Mouse (Mus musculus) myocyte (in vitro differentiated cells): ENCODE data around the gene Sptssa. TPM values are rescaled to one million over a fixed set of nuclear protein-coding genes. Genes with fewer than 3 reads are reported as not detected.

Source experiments
- H3K27me3 ChIP-seq: one replicate; pipeline ENCODE4 v1.6.1; 2011; ENCODE audit not compliant: control insufficient read depth, insufficient read depth, insufficient read length
- H3K36me3 ChIP-seq: one replicate; pipeline ENCODE4 v1.6.1; 2011; ENCODE audit not compliant: control insufficient read depth, insufficient read depth
- H3K4me2 ChIP-seq: one replicate; pipeline ENCODE4 v1.6.1; 2011; ENCODE audit warnings: low read depth, control low read depth
- H3K4me3 ChIP-seq: one replicate; pipeline ENCODE4 v1.5.1; 2011; ENCODE audit warnings: mild to moderate bottlenecking, control low read depth, moderate library complexity
- H3K79me2 ChIP-seq: one replicate; pipeline ENCODE4 v1.6.1; 2011; ENCODE audit not compliant: control insufficient read depth, insufficient read depth
- H3ac ChIP-seq: one replicate; pipeline ENCODE4 v1.6.1; 2011; ENCODE audit not compliant: control insufficient read depth, insufficient read length
- CEBPB ChIP-seq: IDR thresholded peaks from 2 replicates; pipeline ENCODE4 v1.6.1; 2011; ENCODE audit warnings: mild to moderate bottlenecking, moderate library complexity; ENCODE audit not compliant: poor library complexity, insufficient read depth, severe bottlenecking
- E2F4 ChIP-seq: IDR thresholded peaks from one replicate; pipeline ENCODE4 v1.6.1; 2011; ENCODE audit warnings: mild to moderate bottlenecking, control low read depth, moderate library complexity; ENCODE audit not compliant: insufficient read depth
- MAX ChIP-seq: IDR thresholded peaks from one replicate; pipeline ENCODE4 v1.6.1; 2011; ENCODE audit warnings: low read depth, mild to moderate bottlenecking, control low read depth
- MYOD1 ChIP-seq, 3 experiments: IDR thresholded peaks; one replicate each; pipeline ENCODE4 v1.6.1; 2011; ENCODE audit warnings: control low read depth in 2 of 3, low read depth in 2 of 3, mild to moderate bottlenecking in 2 of 3, moderate library complexity in 1 of 3; ENCODE audit not compliant: insufficient read length in 2 of 3, control insufficient read depth in 1 of 3
- MYOG ChIP-seq, 3 experiments: IDR thresholded peaks; one replicate each; pipeline ENCODE4 v1.6.1; 2011; ENCODE audit warnings: control low read depth in 2 of 3, low read depth in 2 of 3, mild to moderate bottlenecking in 2 of 3; ENCODE audit not compliant: insufficient read length in 2 of 3, control insufficient read depth in 1 of 3, insufficient read depth in 1 of 3
- POLR2A ChIP-seq: IDR thresholded peaks from one replicate; pipeline ENCODE4 v1.6.1; 2011; ENCODE audit warnings: low read depth, mild to moderate bottlenecking, control low read depth, moderate library complexity; ENCODE audit not compliant: insufficient read length
- POLR2AphosphoS2 ChIP-seq: IDR thresholded peaks from one replicate; pipeline ENCODE4 v1.6.1; 2011; ENCODE audit warnings: low read depth, control low read depth; ENCODE audit not compliant: insufficient read length
- REST ChIP-seq: IDR thresholded peaks from one replicate; pipeline ENCODE4 v1.6.1; 2011; ENCODE audit warnings: mild to moderate bottlenecking, control low read depth, moderate library complexity; ENCODE audit not compliant: insufficient read depth, insufficient read length
- SRF ChIP-seq: IDR thresholded peaks from one replicate; pipeline ENCODE4 v1.6.1; 2011; ENCODE audit warnings: low read depth; ENCODE audit not compliant: control insufficient read depth, insufficient read length
- TCF12 ChIP-seq: IDR thresholded peaks from one replicate; pipeline ENCODE4 v1.6.1; 2011; ENCODE audit warnings: mild to moderate bottlenecking, control low read depth; ENCODE audit not compliant: poor library complexity, insufficient read depth, severe bottlenecking
- TCF3 ChIP-seq: IDR thresholded peaks from one replicate; pipeline ENCODE4 v1.6.1; 2011; ENCODE audit warnings: low read depth, control low read depth; ENCODE audit not compliant: insufficient read length
- USF1 ChIP-seq: IDR thresholded peaks from one replicate; pipeline ENCODE4 v1.6.1; 2011; ENCODE audit warnings: low read depth, mild to moderate bottlenecking, control low read depth, moderate library complexity
- polyA plus RNA-seq: library from polyadenylated mRNA; unstranded; fragments of >200 nt; fragmentation: generic; extraction: Trizol; gene quantifications from one replicate; pipeline ENCODE4 v1.2.1, GENCODE M21; 2012; ENCODE audit warnings: missing spikeins

The Sptssa gene
- polyA plus RNA-seq, 1 experiment: 27.1 TPM

DNA sequence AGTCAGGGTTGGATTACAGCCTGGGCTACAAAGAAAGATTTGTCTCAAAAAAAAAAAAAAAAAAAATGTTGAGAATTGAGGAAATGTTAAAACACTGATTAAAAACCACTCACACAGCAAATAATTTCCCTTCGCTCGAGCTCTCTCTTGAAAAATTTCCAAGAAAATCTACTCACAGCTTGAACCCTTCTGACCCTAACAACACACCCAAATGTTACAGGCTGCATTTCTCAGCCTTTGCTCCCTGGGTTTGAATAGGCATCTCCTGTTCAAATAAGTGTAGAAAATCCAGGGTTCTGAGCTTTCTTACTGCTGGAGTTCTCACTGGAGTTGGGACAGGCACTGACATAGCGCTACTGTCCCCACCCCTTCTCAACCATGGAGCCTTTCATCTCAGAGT, 51.2 kb downstream of the Sptssa start:
- Histone ChIP-seq H3K79me2 (no peaks in the 10 kb centered on the region), H3K27me3 (no peaks in the 10 kb centered on the region), H3K36me3 (no peaks in the 10 kb centered on the region), H3ac (no peak overlapping the region), H3K4me3 (no peak overlapping the region), H3K4me2 (no peak overlapping the region)
- TF ChIP-seq REST: no peak
- TF ChIP-seq TCF12: no peak
- TF ChIP-seq MYOG (IDR thresholded peaks at IDR 0.05; ENCODE audit: control insufficient read depth in 1 of 3, insufficient read depth in 1 of 3, insufficient read length in 2 of 3, low read depth in 2 of 3): no peak
- TF ChIP-seq USF1: no peak
- TF ChIP-seq SRF: no peak
- TF ChIP-seq POLR2AphosphoS2: no peak
- TF ChIP-seq POLR2A: no peak
- no peak for TF ChIP-seq TCF3
- TF ChIP-seq CEBPB: no peak
- no peak for TF ChIP-seq MAX
- TF ChIP-seq MYOD1 (IDR thresholded peaks at IDR 0.05; ENCODE audit: control insufficient read depth in 1 of 3, insufficient read length in 2 of 3, low read depth in 2 of 3): no peak
- no peak for TF ChIP-seq E2F4

DNA sequence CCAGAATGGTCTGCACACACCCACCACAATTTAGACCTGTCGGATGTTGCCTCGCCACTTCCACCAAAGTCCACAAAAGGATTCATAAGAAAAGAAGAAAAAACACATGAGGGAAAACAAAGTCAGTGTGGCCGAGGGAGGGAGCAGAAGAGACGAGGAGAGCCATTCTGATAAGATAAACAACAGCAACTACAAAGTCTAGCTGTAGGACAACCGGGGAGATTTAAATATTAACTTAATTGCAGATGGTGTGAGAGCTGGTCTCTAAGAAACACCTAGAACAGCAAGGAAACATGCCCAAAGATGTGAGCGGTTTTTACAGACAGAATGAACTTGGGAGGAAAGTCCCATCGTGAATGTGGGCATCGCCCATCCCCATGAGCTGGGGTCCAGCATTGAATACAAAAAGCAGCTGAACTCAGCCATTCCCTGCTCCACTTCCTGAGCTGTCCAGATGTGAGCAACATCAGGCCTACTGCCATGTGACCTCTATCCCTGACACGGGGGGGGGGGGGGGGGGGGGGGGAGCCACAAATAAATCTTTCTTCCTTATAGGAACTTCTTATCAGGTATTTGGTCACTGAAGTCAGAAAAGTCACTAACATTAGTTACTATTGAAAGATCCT, 52.7 kb downstream of the Sptssa start:
- Histone ChIP-seq H3ac (no peak overlapping the region), H3K4me3 (no peak overlapping the region), H3K27me3 (no peaks in the 10 kb centered on the region), H3K79me2 (no peaks in the 10 kb centered on the region), H3K36me3 (no peaks in the 10 kb centered on the region), H3K4me2 (no peak overlapping the region)
- no peak for TF ChIP-seq REST
- TF ChIP-seq MYOG (IDR thresholded peaks at IDR 0.05; ENCODE audit: control insufficient read depth in 1 of 3, insufficient read depth in 1 of 3, insufficient read length in 2 of 3, low read depth in 2 of 3): no peak
- no peak for TF ChIP-seq POLR2AphosphoS2
- no peak for TF ChIP-seq TCF3
- no peak for TF ChIP-seq MYOD1 (IDR thresholded peaks at IDR 0.05; ENCODE audit: control insufficient read depth in 1 of 3, insufficient read length in 2 of 3, low read depth in 2 of 3)
- TF ChIP-seq CEBPB: no peak
- no peak for TF ChIP-seq TCF12
- TF ChIP-seq POLR2A: no peak
- no peak for TF ChIP-seq E2F4
- no peak for TF ChIP-seq SRF
- TF ChIP-seq MAX: no peak
- TF ChIP-seq USF1: no peak

DNA sequence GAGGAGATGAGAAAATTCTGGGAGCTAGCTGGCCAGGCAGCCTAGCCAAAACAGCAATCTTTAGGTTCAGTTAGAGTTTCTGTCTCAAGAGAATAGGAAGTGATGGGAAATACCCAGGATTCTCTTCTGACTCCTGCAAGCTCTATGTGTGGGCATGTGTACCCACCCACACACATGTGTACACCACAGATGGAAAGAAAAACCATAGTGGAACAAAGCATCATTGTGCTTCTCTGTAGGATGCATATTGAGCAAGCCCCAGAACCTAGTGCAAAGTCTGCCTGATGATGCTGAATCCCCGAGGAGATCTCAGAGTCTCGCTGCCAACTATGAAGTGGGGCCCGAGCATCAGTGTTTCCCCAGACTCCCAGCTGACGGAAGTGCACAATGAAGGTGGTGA, 55.9 kb downstream of the Sptssa start:
- H3K79me2 ChIP-seq: no peaks in the 10 kb centered on the region
- no peak overlapping the region for H3K4me3 ChIP-seq
- no peaks in the 10 kb centered on the region for H3K36me3 ChIP-seq
- no peak overlapping the region for H3K4me2 ChIP-seq
- H3K27me3 ChIP-seq: no peaks in the 10 kb centered on the region
- no peak overlapping the region for H3ac ChIP-seq
- TF ChIP-seq MAX (no peak), SRF (no peak), TCF12 (no peak), TCF3 (no peak), CEBPB (no peak), E2F4 (no peak), USF1 (no peak), MYOG (IDR thresholded peaks at IDR 0.05; ENCODE audit: control insufficient read depth in 1 of 3, insufficient read depth in 1 of 3, insufficient read length in 2 of 3, low read depth in 2 of 3) (no peak), MYOD1 (IDR thresholded peaks at IDR 0.05; ENCODE audit: control insufficient read depth in 1 of 3, insufficient read length in 2 of 3, low read depth in 2 of 3) (no peak), POLR2A (no peak), REST (no peak), POLR2AphosphoS2 (no peak)

DNA sequence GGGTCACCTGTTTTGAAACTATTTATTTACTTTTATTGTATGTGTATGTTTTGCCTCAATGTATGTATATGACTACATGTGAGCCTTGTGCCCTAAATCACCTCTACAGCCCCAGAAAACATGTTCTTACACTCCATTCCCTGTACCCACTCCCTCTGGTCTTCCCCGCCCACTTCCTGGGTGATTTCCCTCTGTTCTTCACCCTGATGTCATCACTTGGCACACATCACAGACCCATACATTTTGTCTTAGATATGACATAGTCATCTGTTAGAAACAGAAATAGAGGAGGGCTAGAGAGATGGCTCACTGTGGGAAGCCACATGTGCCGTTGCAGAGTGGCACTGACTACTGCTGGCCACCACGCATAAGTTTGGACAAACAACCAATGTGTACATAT, 58.0 kb downstream of the Sptssa start:
- no peaks in the 10 kb centered on the region for H3K27me3 ChIP-seq
- no peak overlapping the region for H3ac ChIP-seq
- no peak for TF ChIP-seq REST
- no peak overlapping the region for H3K4me3 ChIP-seq
- no peaks in the 10 kb centered on the region for H3K36me3 ChIP-seq
- H3K79me2 ChIP-seq: no peaks in the 10 kb centered on the region
- H3K4me2 ChIP-seq: no peak overlapping the region

DNA sequence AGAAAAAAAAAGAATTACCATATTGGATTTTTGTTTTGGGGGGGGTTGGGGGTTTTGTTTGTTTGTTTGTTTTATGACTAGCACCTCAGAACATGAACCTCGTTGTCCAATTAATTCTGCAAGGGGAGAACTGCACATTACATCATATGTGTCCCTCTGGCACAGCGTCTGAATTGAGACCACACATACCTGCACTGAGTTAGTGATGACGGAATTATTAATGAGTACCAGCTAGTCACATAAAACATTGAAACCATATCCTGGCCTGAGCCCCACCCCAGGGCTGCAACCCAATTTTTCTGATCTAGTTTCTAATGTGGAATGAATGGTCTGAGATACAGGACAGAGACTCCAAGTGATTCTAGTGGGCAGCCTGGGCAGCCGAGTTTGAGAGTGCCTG, 59.7 kb downstream of the Sptssa start:
- Histone ChIP-seq H3ac (no peak overlapping the region), H3K4me3 (no peak overlapping the region)
- TF ChIP-seq POLR2A (no peak), SRF (no peak), USF1 (no peak), REST (no peak), CEBPB (no peak), MYOG (IDR thresholded peaks at IDR 0.05; ENCODE audit: control insufficient read depth in 1 of 3, insufficient read depth in 1 of 3, insufficient read length in 2 of 3, low read depth in 2 of 3) (no peak)

More for the DNA sequence above, 59.7 kb downstream of the Sptssa start:
- Histone ChIP-seq H3K79me2 (no peaks in the 10 kb centered on the region), H3K27me3 (no peaks in the 10 kb centered on the region), H3K4me2 (no peak overlapping the region), H3K36me3 (no peaks in the 10 kb centered on the region)

Other genes starting within 250 kb of the Sptssa start
- 32.8 TPM for gene Eapp, start 39.3 kb upstream of the Sptssa start, polyA plus RNA-seq
- 26.2 TPM for gene Snx6, start 139.1 kb upstream of the Sptssa start, polyA plus RNA-seq
- gene Cfl2, start 206.3 kb upstream of the Sptssa start, polyA plus RNA-seq: 120 TPM